Mouse (Mus musculus): ENCODE results near the gene Shc4. TPM values are rescaled to one million over a fixed set of nuclear protein-coding genes. Genes with fewer than 3 reads are reported as not detected.

The Shc4 gene
- 0.25 and 0.35 TPM in 2 replicates for total RNA-seq (2017)

DNA sequence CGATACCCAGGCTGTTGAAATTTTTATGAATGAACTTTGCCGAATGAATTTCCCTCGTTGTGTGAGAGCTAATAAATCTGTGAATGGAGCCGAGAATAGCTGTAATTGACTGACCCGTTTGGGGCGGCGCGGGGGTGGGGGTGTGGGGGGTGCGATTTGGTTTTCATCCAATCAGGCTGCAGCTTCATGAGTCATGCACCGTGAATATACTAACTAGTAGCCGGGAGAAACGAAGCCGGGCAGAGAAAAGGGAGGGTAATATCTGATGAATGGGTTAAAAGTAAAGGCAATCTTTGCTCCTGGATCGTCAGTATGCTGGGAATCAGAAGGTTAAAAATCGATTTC is at the start of gene Shc4:
Gene Shc4, minus strand, starts transcription at position 63 of the 345 bp plus-strand sequence.
- ATAC-seq (ENCODE audit: extremely low read depth, insufficient number of reproducible peaks, low FRiP score, poor library complexity, severe bottlenecking): no peak

DNA sequence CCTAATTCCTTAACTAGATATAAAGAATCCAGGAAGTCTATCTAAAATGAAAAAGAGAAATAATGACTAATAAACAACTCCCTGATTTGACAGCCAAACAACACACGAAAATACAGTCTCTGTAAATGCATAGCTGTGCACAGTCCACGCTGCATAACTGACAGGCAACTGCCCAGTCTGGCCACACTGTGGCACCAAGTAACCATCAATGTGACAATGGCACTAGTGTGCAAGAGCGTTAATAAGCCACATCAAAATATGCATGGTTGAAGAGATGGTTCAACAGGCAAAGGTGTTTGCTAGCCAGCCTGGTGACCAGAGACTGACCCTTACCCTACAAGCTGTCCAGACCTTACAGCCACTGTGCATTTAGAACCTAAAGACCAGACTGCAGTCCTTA is 41.1 kb upstream of the Shc4 start:
- ATAC-seq (ENCODE audit: extremely low read depth, insufficient number of reproducible peaks, low FRiP score, poor library complexity, severe bottlenecking): no peak

- ATAC-seq (ENCODE audit: extremely low read depth, insufficient number of reproducible peaks, low FRiP score, poor library complexity, severe bottlenecking): no peak
Observed at GRCm38 (mm10) chr2:125764531-125764930, 40.6 kb upstream of the Shc4 start.

DNA sequence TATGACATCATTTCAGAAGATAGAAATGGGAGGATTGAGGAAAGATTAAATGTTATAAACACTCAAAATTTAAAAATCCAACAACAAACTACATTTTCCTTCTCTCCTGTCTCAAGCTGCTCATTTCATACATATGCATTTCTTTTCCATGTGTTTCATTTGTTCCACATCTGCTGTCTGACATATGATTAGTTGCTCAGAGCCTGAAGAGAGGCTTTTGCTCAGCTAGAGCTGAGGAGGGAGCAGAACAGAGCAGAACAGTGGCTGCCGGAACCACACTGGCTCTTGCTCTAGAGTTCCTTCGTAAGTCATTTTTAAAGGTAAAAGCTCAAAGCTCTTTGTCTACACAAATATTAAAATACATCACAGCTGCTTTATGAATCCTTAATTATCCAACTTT is 25.4 kb upstream of the Shc4 start:
- ATAC-seq (ENCODE audit: extremely low read depth, insufficient number of reproducible peaks, low FRiP score, poor library complexity, severe bottlenecking): no peak

DNA sequence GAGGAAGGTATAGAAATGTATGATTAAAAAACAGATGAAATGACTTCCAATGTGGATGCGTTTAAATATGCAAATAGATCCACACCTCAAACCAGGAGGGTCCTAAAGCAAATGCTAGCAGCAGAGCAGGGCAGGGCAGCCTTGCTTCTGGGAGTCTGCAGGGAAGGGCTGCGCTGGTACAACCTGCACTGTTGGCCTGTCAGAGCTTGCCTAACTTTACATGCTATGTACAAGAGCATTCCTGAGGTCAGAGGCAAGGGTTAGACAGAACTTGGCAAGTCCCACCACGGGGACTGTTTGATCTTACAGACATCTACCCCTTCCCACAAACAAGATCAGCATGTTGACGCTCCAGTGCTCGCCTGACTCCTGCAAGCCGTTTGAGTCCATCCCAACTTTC is 15.4 kb upstream of the Shc4 start:
- no peak for ATAC-seq (ENCODE audit: extremely low read depth, insufficient number of reproducible peaks, low FRiP score, poor library complexity, severe bottlenecking)

DNA sequence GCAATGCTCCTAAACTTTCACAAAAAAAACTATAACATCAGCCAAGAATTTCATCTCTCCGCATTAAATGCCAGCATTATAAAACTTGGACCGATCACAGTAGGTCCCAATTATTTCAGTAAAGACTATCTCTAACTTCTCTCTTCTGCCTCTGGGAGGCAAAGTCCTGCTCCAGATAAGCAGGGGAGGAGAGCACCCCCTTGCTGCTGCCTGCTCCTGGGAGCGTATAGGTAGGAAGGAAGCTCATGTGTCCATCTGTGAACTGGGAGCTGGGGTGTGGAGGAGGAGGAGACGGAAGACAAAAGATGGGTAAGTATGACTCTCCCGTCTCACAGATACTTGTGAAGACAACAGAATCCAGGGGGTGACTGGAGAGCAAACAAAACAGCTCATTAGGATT is 14.8 kb upstream of the Shc4 start:
- ATAC-seq (ENCODE audit: extremely low read depth, insufficient number of reproducible peaks, low FRiP score, poor library complexity, severe bottlenecking): no peak

- ATAC-seq (ENCODE audit: extremely low read depth, insufficient number of reproducible peaks, low FRiP score, poor library complexity, severe bottlenecking): no peak
Observed at GRCm38 (mm10) chr2:125736025-125736343, 12.0 kb upstream of the Shc4 start.

DNA sequence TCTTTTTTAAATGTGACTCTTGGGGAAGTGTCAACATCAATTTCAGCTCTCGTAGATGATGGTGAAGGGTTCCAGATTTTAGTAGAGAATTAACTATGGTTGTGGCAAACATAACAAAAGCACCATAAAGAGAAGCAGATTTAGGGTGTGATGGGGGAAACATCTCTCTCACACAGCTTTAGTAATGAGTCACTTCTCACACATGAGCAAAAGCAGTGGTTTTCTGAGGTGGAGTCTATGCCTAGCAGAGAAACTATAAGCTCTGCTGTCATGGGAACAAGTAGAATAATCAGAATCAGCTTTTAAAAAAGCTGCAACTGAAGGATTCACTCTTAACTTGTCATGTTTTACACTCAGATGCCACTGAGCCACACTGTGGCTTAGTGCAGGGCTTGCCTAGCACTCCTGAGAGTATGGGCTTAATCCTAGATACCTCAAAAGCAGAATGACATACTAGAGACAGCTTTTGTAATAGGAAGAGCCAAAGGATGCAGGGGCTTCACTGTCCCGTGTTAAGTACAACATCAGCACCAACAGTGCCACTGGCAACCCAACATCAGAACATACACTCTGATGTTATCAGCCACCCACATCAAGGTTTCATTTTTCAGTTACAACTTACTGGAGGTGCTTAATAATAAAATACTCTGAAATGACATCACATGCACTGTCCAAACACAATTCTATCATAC is 11.5 kb upstream of the Shc4 start:
- ATAC-seq (ENCODE audit: extremely low read depth, insufficient number of reproducible peaks, low FRiP score, poor library complexity, severe bottlenecking): no peak

DNA sequence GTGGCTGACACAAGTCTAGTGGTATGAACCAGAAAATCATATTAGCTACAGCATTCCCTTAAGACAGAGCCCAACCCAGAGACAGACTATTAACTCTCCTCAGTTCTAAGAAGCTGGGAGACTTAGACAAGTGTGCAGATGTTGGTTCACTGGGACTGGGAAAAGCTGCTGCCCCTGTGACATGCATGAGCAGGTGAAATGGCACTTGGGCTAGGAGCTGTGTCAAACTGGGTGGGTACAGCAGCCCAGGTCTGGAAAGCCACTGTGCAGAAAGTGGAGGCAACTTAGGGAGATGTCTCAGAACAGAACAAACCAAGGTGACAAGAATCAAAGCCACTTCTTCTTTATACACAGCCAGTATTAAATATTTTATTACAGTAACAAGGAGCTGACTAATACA is 10.8 kb upstream of the Shc4 start:
- no peak for ATAC-seq (ENCODE audit: extremely low read depth, insufficient number of reproducible peaks, low FRiP score, poor library complexity, severe bottlenecking)

- ATAC-seq (ENCODE audit: extremely low read depth, insufficient number of reproducible peaks, low FRiP score, poor library complexity, severe bottlenecking): peak; percentile 77
Observed at GRCm38 (mm10) chr2:125731763-125732560, 8.0 kb upstream of the Shc4 start.

DNA sequence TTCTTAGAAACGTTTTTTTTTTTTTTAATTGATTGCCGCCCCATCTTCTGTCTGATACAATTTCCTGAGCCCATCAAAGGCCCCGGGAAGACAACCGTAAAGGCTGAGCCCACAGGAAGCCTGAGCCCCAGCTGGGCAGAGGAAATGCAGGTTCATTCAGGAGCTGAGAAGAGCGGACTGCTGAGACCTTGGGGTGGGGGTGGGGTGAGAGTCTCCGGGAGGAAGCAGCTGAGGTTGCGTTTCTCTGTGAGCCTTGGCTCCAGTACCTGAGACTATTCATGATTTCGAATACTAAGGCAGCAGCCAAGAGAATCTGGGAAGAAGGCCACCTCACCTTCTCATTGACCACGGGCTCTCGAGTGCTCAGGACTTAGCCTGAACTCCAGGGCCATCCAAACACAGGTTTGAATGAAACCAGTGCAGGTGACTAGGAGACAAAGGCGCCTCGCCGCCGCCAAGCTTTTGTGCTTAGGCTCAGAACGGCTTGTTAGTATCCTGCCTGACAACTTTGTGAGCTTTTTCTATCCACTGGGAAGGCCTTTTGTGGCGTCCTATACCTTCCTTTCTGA is 682 bp upstream of the Shc4 start:
- ATAC-seq (ENCODE audit: extremely low read depth, insufficient number of reproducible peaks, low FRiP score, poor library complexity, severe bottlenecking): no peak

- no peak for ATAC-seq (ENCODE audit: extremely low read depth, insufficient number of reproducible peaks, low FRiP score, poor library complexity, severe bottlenecking)
Observed at GRCm38 (mm10) chr2:125723408-125724085, 401 bp downstream of the Shc4 start.

DNA sequence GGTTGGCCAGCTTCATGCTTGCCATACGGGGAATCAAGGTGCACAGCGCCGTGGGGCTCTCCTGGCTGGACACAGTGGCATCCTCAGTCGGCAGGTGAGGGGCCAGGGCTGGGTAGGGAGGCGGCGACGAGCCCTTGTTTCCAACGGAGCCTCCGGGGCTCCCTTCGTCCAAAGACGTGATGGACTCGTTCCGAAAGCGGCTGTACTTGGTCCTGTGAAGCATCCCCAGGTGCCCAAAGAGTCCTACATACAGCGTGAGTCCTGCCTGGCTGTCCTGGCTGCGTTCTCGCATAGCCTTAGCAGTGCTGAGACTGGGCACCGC is 901 bp downstream of the Shc4 start:
- ATAC-seq (ENCODE audit: extremely low read depth, insufficient number of reproducible peaks, low FRiP score, poor library complexity, severe bottlenecking): no peak

GRCm38 (mm10) chr2:125716599-125716998 is 7.3 kb downstream of the Shc4 start:
- ATAC-seq (ENCODE audit: extremely low read depth, insufficient number of reproducible peaks, low FRiP score, poor library complexity, severe bottlenecking): no peak

DNA sequence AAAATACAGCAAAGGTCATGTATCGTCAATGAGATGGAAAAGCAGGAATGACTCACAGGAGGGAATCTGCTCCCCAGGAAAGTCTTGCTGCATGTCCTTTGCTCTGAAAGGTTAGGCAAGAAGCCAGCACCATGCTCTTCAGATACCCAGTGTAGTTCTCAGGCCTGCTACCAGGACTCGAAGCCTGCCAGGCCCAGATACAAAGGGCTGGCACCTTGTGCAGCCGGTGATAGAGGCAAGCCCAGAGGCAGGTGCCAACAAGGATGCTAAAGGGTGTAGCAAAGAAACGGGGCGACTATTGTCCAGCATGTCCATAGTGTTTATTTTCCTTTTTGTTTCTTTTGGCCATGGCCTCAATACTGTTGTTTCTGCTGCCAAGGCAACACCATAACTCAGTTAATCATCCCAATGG is 17.4 kb downstream of the Shc4 start:
- ATAC-seq (ENCODE audit: extremely low read depth, insufficient number of reproducible peaks, low FRiP score, poor library complexity, severe bottlenecking): no peak

- ATAC-seq (ENCODE audit: extremely low read depth, insufficient number of reproducible peaks, low FRiP score, poor library complexity, severe bottlenecking): no peak
Observed at GRCm38 (mm10) chr2:125704907-125705631, 18.9 kb downstream of the Shc4 start.

GRCm38 (mm10) chr2:125702851-125703250 is 21.1 kb downstream of the Shc4 start:
- ATAC-seq (ENCODE audit: extremely low read depth, insufficient number of reproducible peaks, low FRiP score, poor library complexity, severe bottlenecking): no peak

- no peak for ATAC-seq (ENCODE audit: extremely low read depth, insufficient number of reproducible peaks, low FRiP score, poor library complexity, severe bottlenecking)
Observed at GRCm38 (mm10) chr2:125701606-125702005, 22.3 kb downstream of the Shc4 start.

DNA sequence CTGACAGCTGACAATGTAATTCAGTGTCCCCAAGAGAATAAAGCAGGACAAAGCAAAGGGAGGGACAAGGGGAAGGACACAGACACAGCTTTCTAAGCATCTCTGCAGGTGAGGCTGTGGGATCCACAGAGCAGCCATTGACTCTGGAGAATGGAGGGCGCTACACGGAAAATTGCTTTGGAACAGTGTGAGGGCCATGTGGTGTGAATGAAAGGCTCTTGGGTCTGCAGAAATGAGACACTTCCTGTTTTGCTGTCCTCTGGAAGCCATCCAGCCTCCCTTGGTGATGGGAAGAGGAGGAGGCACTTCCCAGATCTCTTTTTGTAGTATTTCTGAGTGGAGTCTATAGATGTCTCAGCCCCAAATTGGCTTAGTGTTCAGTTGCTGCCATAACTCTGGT is 27.7 kb downstream of the Shc4 start:
- ATAC-seq (ENCODE audit: extremely low read depth, insufficient number of reproducible peaks, low FRiP score, poor library complexity, severe bottlenecking): no peak
